ENCODE assay signal across 16 mouse cellular contexts in the genomic region with DNA sequence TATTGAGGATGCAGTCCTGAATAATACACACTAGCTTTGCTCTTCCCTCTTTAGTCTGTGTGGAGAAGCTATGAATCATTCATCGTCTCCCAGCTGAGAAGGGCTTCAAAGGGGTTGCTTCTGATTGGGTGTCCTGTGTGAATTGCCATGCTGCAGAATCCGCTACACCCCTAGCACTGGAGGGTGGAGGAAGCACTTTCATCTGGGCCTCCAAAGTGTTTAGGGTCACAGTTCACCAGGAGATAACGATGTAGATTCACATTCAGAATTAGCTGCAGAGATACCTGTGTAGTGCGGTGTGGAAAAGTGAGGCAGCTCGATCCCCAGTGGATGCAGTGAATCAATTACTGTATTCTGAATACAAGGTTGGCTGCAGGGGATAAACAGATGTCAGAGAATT.
DNase-seq lines count a peak whose midpoint lies in the region; ATAC-seq and TF ChIP-seq lines count a peak whose summit lies in the region.
"Had no signal": no experiment of that assay in that cellular context is flagged by ENCODE, and none has a peak within 500 bp of the region (broad histone marks: within the 10 kb centered on the region; RNA-seq: fewer than 3 reads in every experiment).

No protein-coding gene starts in this region.

- no peak overlapping the region for H3K4me3 ChIP-seq in hindbrain, embryonic 10.5 days
- no peak overlapping the region for H3K4me3 ChIP-seq in hindbrain, embryonic 16.5 days (ENCODE audit: low read length)
- H3K4me3 ChIP-seq in forebrain, embryonic 13.5 days = no peak overlapping the region
- no peak overlapping the region for H3K4me3 ChIP-seq in hindbrain, embryonic 14.5 days (replicated peaks; ENCODE audit: low read length)
- no peak overlapping the region for H3K4me3 ChIP-seq in midbrain, postnatal 0 days (ENCODE audit: low read depth, low read length)
- H3K4me3 ChIP-seq: limb, embryonic 15.5 days had no signal

- TF ChIP-seq CTCF in midbrain, postnatal 0 days (IDR thresholded peaks at IDR 0.05) = no peak

- 43% methylated on average over 5 of the region's 5 CpGs for WGBS in hindbrain, embryonic 10.5 days
- WGBS in hindbrain, embryonic 16.5 days = 37% methylated on average over 5 of the region's 5 CpGs
- WGBS in forebrain, embryonic 13.5 days = 29% methylated on average over 5 of the region's 5 CpGs
- WGBS in hindbrain, embryonic 14.5 days = 25% methylated on average over 5 of the region's 5 CpGs
- 14% methylated on average over 5 of the region's 5 CpGs for WGBS in midbrain, postnatal 0 days

- no peak for ATAC-seq in hindbrain, embryonic 16.5 days
- peak; percentile 89 for ATAC-seq in forebrain, embryonic 13.5 days
- peak; percentile 57; the same call in 1 of the 2 replicates for ATAC-seq in hindbrain, embryonic 14.5 days (ENCODE audit: low FRiP score)
- ATAC-seq in midbrain, postnatal 0 days (ENCODE audit: low FRiP score) = peak; percentile 88

- H3K9ac ChIP-seq in hindbrain, embryonic 16.5 days (ENCODE audit: low read depth, low read length) = no peak overlapping the region
- no peak overlapping the region for H3K9ac ChIP-seq in forebrain, embryonic 13.5 days
- H3K9ac ChIP-seq in hindbrain, embryonic 14.5 days = no peak overlapping the region
- H3K9ac ChIP-seq in midbrain, postnatal 0 days (replicated peaks; ENCODE audit: low read length, poor library complexity, severe bottlenecking) = no peak overlapping the region
- H3K9ac ChIP-seq: limb, embryonic 15.5 days had no signal

- no peaks in the 10 kb centered on the region for H3K36me3 ChIP-seq in hindbrain, embryonic 10.5 days
- no peaks in the 10 kb centered on the region for H3K36me3 ChIP-seq in hindbrain, embryonic 16.5 days (ENCODE audit: control insufficient read depth, insufficient read depth, low read length)
- no peaks in the 10 kb centered on the region for H3K36me3 ChIP-seq in forebrain, embryonic 13.5 days (ENCODE audit: poor library complexity, severe bottlenecking)
- no peaks in the 10 kb centered on the region for H3K36me3 ChIP-seq in hindbrain, embryonic 14.5 days (replicated peaks; ENCODE audit: control insufficient read depth, insufficient read depth)
- no peaks in the 10 kb centered on the region for H3K36me3 ChIP-seq in midbrain, postnatal 0 days (ENCODE audit: insufficient read depth, low read length)
- H3K36me3 ChIP-seq: limb, embryonic 15.5 days had no signal

- peaks cover 4% of the 10 kb centered on the region; the same call in 1 of the 2 replicates for H3K4me1 ChIP-seq in hindbrain, embryonic 10.5 days (replicated peaks)
- H3K4me1 ChIP-seq in hindbrain, embryonic 16.5 days (ENCODE audit: control insufficient read depth, insufficient read depth, low read depth, low read length) = no peaks in the 10 kb centered on the region
- H3K4me1 ChIP-seq in forebrain, embryonic 13.5 days = no peaks in the 10 kb centered on the region
- H3K4me1 ChIP-seq in hindbrain, embryonic 14.5 days (replicated peaks; ENCODE audit: control insufficient read depth, insufficient read depth, low read length) = no peaks in the 10 kb centered on the region
- H3K4me1 ChIP-seq in midbrain, postnatal 0 days (ENCODE audit: insufficient read depth, low read length) = no peaks in the 10 kb centered on the region
- H3K4me1 ChIP-seq: limb, embryonic 15.5 days had no signal

- peak; percentile 8 for DNase-seq in hindbrain, embryonic 10.5 days (ENCODE audit: low spot score)
- DNase-seq in hindbrain, embryonic 14.5 days (ENCODE audit: low spot score) = no peak
- DNase-seq in midbrain, postnatal 0 days (ENCODE audit: low spot score) = no peak
- no peak for DNase-seq in cerebellum, postnatal 25 days
- no peak for DNase-seq in heart, postnatal 14 days
- DNase-seq: adrenal gland, postnatal 10 days; cerebellum, adult 18-20 months; heart, adult 11 months; kidney, adult 8-10 months; kidney, postnatal 25 days; lung, adult 18-20 months; right cerebral cortex, postnatal 4 days; thymus, postnatal 25 days had no signal

- intact Hi-C loops in heart, postnatal 14 days (cut with DNase I) = no loop called here

- H3K27me3 ChIP-seq in hindbrain, embryonic 10.5 days (ENCODE audit: insufficient read depth, poor library complexity, severe bottlenecking) = no peaks in the 10 kb centered on the region
- H3K27me3 ChIP-seq in hindbrain, embryonic 16.5 days (replicated peaks; ENCODE audit: control insufficient read depth, insufficient read depth, low read length) = no peaks in the 10 kb centered on the region
- H3K27me3 ChIP-seq in forebrain, embryonic 13.5 days = no peaks in the 10 kb centered on the region
- H3K27me3 ChIP-seq in hindbrain, embryonic 14.5 days (ENCODE audit: control insufficient read depth, insufficient read depth, low read length) = no peaks in the 10 kb centered on the region
- no peaks in the 10 kb centered on the region for H3K27me3 ChIP-seq in midbrain, postnatal 0 days (ENCODE audit: insufficient read depth, low read length)
- H3K27me3 ChIP-seq: limb, embryonic 15.5 days had no signal

- no peak overlapping the region for H3K27ac ChIP-seq in hindbrain, embryonic 10.5 days
- no peak overlapping the region for H3K27ac ChIP-seq in hindbrain, embryonic 16.5 days (ENCODE audit: low read depth, low read length)
- H3K27ac ChIP-seq in forebrain, embryonic 13.5 days = no peak overlapping the region
- no peak overlapping the region for H3K27ac ChIP-seq in hindbrain, embryonic 14.5 days
- H3K27ac ChIP-seq in midbrain, postnatal 0 days (ENCODE audit: low read depth, low read length) = 0 out of 2 replicates have a peak overlapping the region, but pooled peaks have one; percentile 38
- H3K27ac ChIP-seq: limb, embryonic 15.5 days had no signal

- H3K4me2 ChIP-seq in hindbrain, embryonic 16.5 days (ENCODE audit: low read length) = no peak overlapping the region
- no peak overlapping the region for H3K4me2 ChIP-seq in forebrain, embryonic 13.5 days
- no peak overlapping the region for H3K4me2 ChIP-seq in hindbrain, embryonic 14.5 days (replicated peaks)
- H3K4me2 ChIP-seq in midbrain, postnatal 0 days (ENCODE audit: low read depth, low read length, poor library complexity, severe bottlenecking) = no peak overlapping the region
- H3K4me2 ChIP-seq: limb, embryonic 15.5 days had no signal

- no peaks in the 10 kb centered on the region for H3K9me3 ChIP-seq in hindbrain, embryonic 10.5 days
- H3K9me3 ChIP-seq in hindbrain, embryonic 16.5 days (ENCODE audit: control insufficient read depth, low read length) = no peaks in the 10 kb centered on the region
- H3K9me3 ChIP-seq in forebrain, embryonic 13.5 days (replicated peaks) = no peaks in the 10 kb centered on the region
- no peaks in the 10 kb centered on the region for H3K9me3 ChIP-seq in hindbrain, embryonic 14.5 days (ENCODE audit: control insufficient read depth, low read length)
- H3K9me3 ChIP-seq in midbrain, postnatal 0 days (ENCODE audit: low read length) = no peaks in the 10 kb centered on the region
- H3K9me3 ChIP-seq: limb, embryonic 15.5 days had no signal
